Mouse (Mus musculus): ENCODE measurements around the gene Repin1. TPM values are rescaled to one million over a fixed set of nuclear protein-coding genes. Genes with fewer than 3 reads are reported as not detected.

Repin1 gene
- total and polyA plus RNA-seq, 2 experiments from 2014 or later: 17.5 to 49.7 TPM

- Histone ChIP-seq H3K9me3 (replicated peaks; ENCODE audit: control insufficient read depth, low read length) (no peaks in the 10 kb centered on the region), H3K36me3 (replicated peaks; ENCODE audit: control insufficient read depth, insufficient read depth, low read length) (no peaks in the 10 kb centered on the region), H3K9ac (replicated peaks; ENCODE audit: low read depth, low read length) (no peak overlapping the region), H3K27me3 (ENCODE audit: control insufficient read depth, insufficient read depth, low read length) (no peaks in the 10 kb centered on the region), H3K4me1 (ENCODE audit: control insufficient read depth, insufficient read depth) (peaks cover 26% of the 10 kb centered on the region), H3K4me2 (ENCODE audit: low read depth, low read length) (no peak overlapping the region), H3K4me3 (ENCODE audit: low read depth, low read length) (no peak overlapping the region), H3K27ac (ENCODE audit: low read depth) (no peak overlapping the region)
- DNase-seq (ENCODE audit: low spot score): peak; percentile 53
- TF ChIP-seq CTCF (IDR thresholded peaks at IDR 0.05; ENCODE audit: low read depth) (peak; percentile 69), EP300 (IDR thresholded peaks at IDR 0.05; ENCODE audit: low read depth) (no peak)
- 50% methylated on average over 3 of the region's 3 CpGs for WGBS
- ATAC-seq (ENCODE audit: insufficient read depth, low read depth): peak; percentile 42; the same call in 1 of the 2 replicates
Observed at GRCm38 (mm10) chr6:48582037-48582436, 11.6 kb upstream of the Repin1 start.

- DNase-seq (ENCODE audit: low spot score) (peak; percentile 73), ATAC-seq (ENCODE audit: insufficient read depth, low read depth) (no peak)
- H3K4me2 ChIP-seq (ENCODE audit: low read depth, low read length): no peak within 1 kb of the TSS
- TF ChIP-seq EP300 (IDR thresholded peaks at IDR 0.05; ENCODE audit: low read depth) (no peak), CTCF (IDR thresholded peaks at IDR 0.05; ENCODE audit: low read depth) (no peak)
- H3K9ac ChIP-seq (replicated peaks; ENCODE audit: low read depth, low read length): no peak within 1 kb of the TSS; the same call in 1 of the 2 replicates
- WGBS: 11% methylated on average over 6 of the region's 6 CpGs
- no peaks in the 10 kb centered on the region for H3K36me3 ChIP-seq (replicated peaks; ENCODE audit: control insufficient read depth, insufficient read depth, low read length)
- H3K27ac ChIP-seq (ENCODE audit: low read depth): peak within 1 kb of the TSS; percentile 80
- no peak within 1 kb of the TSS for H3K4me3 ChIP-seq (ENCODE audit: low read depth, low read length)
- H3K9me3 ChIP-seq (replicated peaks; ENCODE audit: control insufficient read depth, low read length): no peaks in the 10 kb centered on the region
- H3K4me1 ChIP-seq (ENCODE audit: control insufficient read depth, insufficient read depth): peaks cover 17% of the 10 kb centered on the region
- no peaks in the 10 kb centered on the region for H3K27me3 ChIP-seq (ENCODE audit: control insufficient read depth, insufficient read depth, low read length)
Observed at GRCm38 (mm10) chr6:48589194-48589750, 4.4 kb upstream of the Repin1 start, which contains the start of gene Gm45021. Gene Gm45021, plus strand, starts transcription at chr6:48589610.

GRCm38 (mm10) chr6:48591221-48591845, 2.4 kb upstream of the Repin1 start:
- Histone ChIP-seq H3K36me3 (replicated peaks; ENCODE audit: control insufficient read depth, insufficient read depth, low read length) (peaks cover 7% of the 10 kb centered on the region), H3K9me3 (replicated peaks; ENCODE audit: control insufficient read depth, low read length) (no peaks in the 10 kb centered on the region), H3K4me1 (ENCODE audit: control insufficient read depth, insufficient read depth) (peaks cover 30% of the 10 kb centered on the region), H3K27ac (ENCODE audit: low read depth) (no peak overlapping the region), H3K9ac (replicated peaks; ENCODE audit: low read depth, low read length) (no peak overlapping the region), H3K4me3 (ENCODE audit: low read depth, low read length) (no peak overlapping the region), H3K4me2 (ENCODE audit: low read depth, low read length) (no peak overlapping the region), H3K27me3 (ENCODE audit: control insufficient read depth, insufficient read depth, low read length) (no peaks in the 10 kb centered on the region)
- no peak for ATAC-seq (ENCODE audit: insufficient read depth, low read depth)
- no peak for DNase-seq (ENCODE audit: low spot score)
- 85% methylated on average over 3 of the region's 3 CpGs for WGBS
- TF ChIP-seq CTCF (IDR thresholded peaks at IDR 0.05; ENCODE audit: low read depth) (no peak), EP300 (IDR thresholded peaks at IDR 0.05; ENCODE audit: low read depth) (no peak)

- ATAC-seq (ENCODE audit: insufficient read depth, low read depth): no peak
- Histone ChIP-seq H3K9ac (replicated peaks; ENCODE audit: low read depth, low read length) (no peak overlapping the region), H3K27me3 (ENCODE audit: control insufficient read depth, insufficient read depth, low read length) (no peaks in the 10 kb centered on the region), H3K4me2 (ENCODE audit: low read depth, low read length) (no peak overlapping the region), H3K9me3 (replicated peaks; ENCODE audit: control insufficient read depth, low read length) (0 out of 2 replicates have a peak, but pooled peaks cover 1% of the 10 kb centered on the region), H3K4me3 (ENCODE audit: low read depth, low read length) (no peak overlapping the region), H3K36me3 (replicated peaks; ENCODE audit: control insufficient read depth, insufficient read depth, low read length) (peaks cover 12% of the 10 kb centered on the region), H3K27ac (ENCODE audit: low read depth) (no peak overlapping the region), H3K4me1 (ENCODE audit: control insufficient read depth, insufficient read depth) (peaks cover 30% of the 10 kb centered on the region)
- no peak for DNase-seq (ENCODE audit: low spot score)
- WGBS: 87% methylated on average over 6 of the region's 6 CpGs
- TF ChIP-seq CTCF (IDR thresholded peaks at IDR 0.05; ENCODE audit: low read depth) (no peak), EP300 (IDR thresholded peaks at IDR 0.05; ENCODE audit: low read depth) (no peak)
Observed at GRCm38 (mm10) chr6:48591871-48592270, 1.8 kb upstream of the Repin1 start.

GRCm38 (mm10) chr6:48594043-48594738, 508 bp downstream of the Repin1 start:
- peak overlapping the region; percentile 89 for H3K4me2 ChIP-seq (ENCODE audit: low read depth, low read length)
- DNase-seq (ENCODE audit: low spot score): peak; percentile 34
- ATAC-seq (ENCODE audit: insufficient read depth, low read depth): peak; percentile 59
- peak overlapping the region; percentile 69 for H3K4me3 ChIP-seq (ENCODE audit: low read depth, low read length)
- no peaks in the 10 kb centered on the region for H3K27me3 ChIP-seq (ENCODE audit: control insufficient read depth, insufficient read depth, low read length)
- peak overlapping the region; percentile 90 for H3K27ac ChIP-seq (ENCODE audit: low read depth)
- WGBS: under 1% methylated on average over 37 of the region's 41 CpGs
- H3K9ac ChIP-seq (replicated peaks; ENCODE audit: low read depth, low read length): peak overlapping the region; percentile 78
- H3K36me3 ChIP-seq (replicated peaks; ENCODE audit: control insufficient read depth, insufficient read depth, low read length): peaks cover 35% of the 10 kb centered on the region
- H3K4me1 ChIP-seq (ENCODE audit: control insufficient read depth, insufficient read depth): peaks cover 26% of the 10 kb centered on the region
- TF ChIP-seq CTCF (IDR thresholded peaks at IDR 0.05; ENCODE audit: low read depth): no peak
- peak; percentile 44; the same call in 1 of the 2 replicates for TF ChIP-seq EP300 (IDR thresholded peaks at IDR 0.05; ENCODE audit: low read depth)
- 0 out of 2 replicates have a peak, but pooled peaks cover 7% of the 10 kb centered on the region for H3K9me3 ChIP-seq (replicated peaks; ENCODE audit: control insufficient read depth, low read length)

Measured in heart, postnatal 0 days (tissue).